Mouse (Mus musculus) forebrain, postnatal 0 days (tissue): ENCODE measurements around the gene Olfr1284. TPM values are rescaled to one million over a fixed set of nuclear protein-coding genes. Genes with fewer than 3 reads are reported as not detected.
"Not testable (repeated sequence)": the region's sequence is repeated elsewhere in the genome, so short reads cannot be mapped to it uniquely, and the experiment has no call there.

Experiments
- ATAC-seq: fragments of 200-750 bp; cut with Nextera tagmentation; 2 replicates; pipeline ENCODE4 v1.8.0; 2017; ENCODE audit warnings: mild to moderate bottlenecking, moderate library complexity
- DNase-seq: peaks from one replicate; pipeline ENCODE4 v3.0.0-alpha.2; 2015
- H3K27ac ChIP-seq: fragments of 300-500 bp; sonication (generic); 2 replicates; pipeline ENCODE4 v1.5.1; 2014; ENCODE audit warnings: low read depth, mild to moderate bottlenecking, antibody characterized with exemption, low read length, moderate library complexity, mixed read lengths
- H3K27me3 ChIP-seq: fragments of 300-500 bp; sonication (generic); 2 replicates; pipeline ENCODE4 v1.6.1; 2014; ENCODE audit warnings: mild to moderate bottlenecking, low read length, mixed read lengths; ENCODE audit not compliant: insufficient read depth
- H3K36me3 ChIP-seq: fragments of 300-500 bp; sonication (generic); 2 replicates; pipeline ENCODE4 v1.6.1; 2014; ENCODE audit warnings: mild to moderate bottlenecking, moderate library complexity; ENCODE audit not compliant: insufficient read depth
- H3K4me1 ChIP-seq: fragments of 300-500 bp; sonication (generic); 2 replicates; pipeline ENCODE4 v1.6.1; 2014; ENCODE audit warnings: antibody characterized with exemption; ENCODE audit not compliant: insufficient read depth
- H3K4me2 ChIP-seq: fragments of 300-500 bp; sonication (generic); 2 replicates; pipeline ENCODE4 v1.6.1; 2014; ENCODE audit warnings: low read depth, mild to moderate bottlenecking, moderate library complexity
- H3K4me3 ChIP-seq: fragments of 300-500 bp; sonication (generic); 2 replicates; pipeline ENCODE4 v1.5.1; 2014; ENCODE audit warnings: low read depth, low read length, mixed read lengths
- H3K9ac ChIP-seq: fragments of 300-500 bp; sonication (generic); 2 replicates; pipeline ENCODE4 v1.6.1; 2014; ENCODE audit warnings: mild to moderate bottlenecking
- H3K9me3 ChIP-seq: fragments of 300-500 bp; sonication (generic); 2 replicates; pipeline ENCODE4 v1.6.1; 2016; ENCODE audit warnings: low read length
- CTCF ChIP-seq: sonication (generic); IDR thresholded peaks from 2 replicates; pipeline ENCODE4 v1.5.1; 2016; ENCODE audit warnings: antibody characterized with exemption, control low read depth, low read depth
- WGBS: fragments of 180-500 bp; shearing (Covaris S2); extraction: QIAGEN DNeasy Blood & Tissue Kit; methylation state at CpG from one replicate; pipeline ENCODE4 v1.1.7; 2014; 5-methylcytosine and 5-hydroxymethylcytosine counted together
- polyA plus RNA-seq: library from polyadenylated mRNA; unstranded; fragments of >200 nt; fragmentation: Nextera tagmentation; extraction: Ambion mirVana; gene quantifications from 2 replicates; pipeline ENCODE4 v1.2.1, GENCODE M21; 2015
- total RNA-seq: library from RNA; depleted of rRNA; stranded (reverse); fragments of >200 nt; gene quantifications from 2 replicates; pipeline ENCODE4 v1.2.3, GENCODE M21; 2014; rRNA removed

The Olfr1284 gene
- not detected in 2 replicates for total RNA-seq
- polyA plus RNA-seq = not detected in 2 replicates

DNA sequence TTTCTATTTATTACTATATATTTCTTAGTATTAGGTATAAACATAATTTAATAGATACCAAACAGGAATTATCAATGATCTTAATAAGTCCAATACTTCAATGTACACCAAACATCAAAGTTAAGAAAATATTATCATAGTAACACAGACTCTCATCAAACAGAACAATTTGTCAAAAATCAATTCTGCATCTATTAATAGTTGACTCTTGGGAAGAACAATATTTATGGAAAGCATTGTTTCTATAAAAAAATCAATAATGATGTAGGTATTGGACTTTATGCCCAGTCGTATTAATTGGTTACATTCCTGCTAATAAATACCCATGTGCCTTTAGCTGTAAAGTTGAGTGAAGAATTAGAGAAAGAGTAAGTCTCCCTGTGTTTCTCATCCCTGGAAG lies at the start of gene Olfr1284:
Gene Olfr1284 (plus strand): TSS at position 301 of the 400 bp plus-strand sequence.
- Histone ChIP-seq H3K4me3 (no peak within 1 kb of the TSS), H3K9me3 (no peaks in the 10 kb centered on the region), H3K4me1 (no peaks in the 10 kb centered on the region), H3K9ac (no peak within 1 kb of the TSS), H3K4me2 (no peak within 1 kb of the TSS), H3K36me3 (no peaks in the 10 kb centered on the region), H3K27me3 (no peaks in the 10 kb centered on the region), H3K27ac (no peak within 1 kb of the TSS)
- no peak for ATAC-seq
- 89% methylated on average over 1 of the region's 1 CpGs for WGBS
- no peak for DNase-seq
- no peak for TF ChIP-seq CTCF

DNA sequence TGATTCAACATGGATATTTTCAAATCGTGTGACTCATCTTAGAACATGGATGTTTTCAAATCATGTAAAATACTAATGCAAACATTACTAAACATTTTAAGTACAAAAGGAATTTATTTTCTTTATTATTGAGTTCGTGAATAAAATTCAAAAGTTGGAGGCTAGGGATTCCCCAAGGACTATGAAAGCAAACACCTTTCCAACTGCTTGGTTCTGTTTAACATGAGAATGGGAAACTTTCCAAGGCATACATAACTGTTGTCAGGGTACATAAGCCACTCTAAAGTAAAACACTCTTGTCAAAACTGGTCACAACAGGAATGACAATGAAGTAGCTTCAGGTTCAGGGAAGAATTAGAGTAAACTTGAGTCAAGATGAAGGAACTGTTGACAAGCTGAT lies 49.1 kb upstream of the Olfr1284 start, which contains the start of gene Olfr1281:
Gene Olfr1281 (plus strand): TSS at position 301 of the 400 bp plus-strand sequence.
- DNase-seq (no peak), ATAC-seq (no peak)
- 75% methylated on average over 2 of the region's 2 CpGs for WGBS
- H3K9ac ChIP-seq = no peak within 1 kb of the TSS
- H3K27ac ChIP-seq = no peak within 1 kb of the TSS
- H3K36me3 ChIP-seq = no peaks in the 10 kb centered on the region
- H3K4me2 ChIP-seq = no peak within 1 kb of the TSS
- H3K9me3 ChIP-seq = no peaks in the 10 kb centered on the region
- no peak for TF ChIP-seq CTCF
- H3K4me1 ChIP-seq = no peaks in the 10 kb centered on the region
- no peaks in the 10 kb centered on the region for H3K27me3 ChIP-seq
- no peak within 1 kb of the TSS for H3K4me3 ChIP-seq

DNA sequence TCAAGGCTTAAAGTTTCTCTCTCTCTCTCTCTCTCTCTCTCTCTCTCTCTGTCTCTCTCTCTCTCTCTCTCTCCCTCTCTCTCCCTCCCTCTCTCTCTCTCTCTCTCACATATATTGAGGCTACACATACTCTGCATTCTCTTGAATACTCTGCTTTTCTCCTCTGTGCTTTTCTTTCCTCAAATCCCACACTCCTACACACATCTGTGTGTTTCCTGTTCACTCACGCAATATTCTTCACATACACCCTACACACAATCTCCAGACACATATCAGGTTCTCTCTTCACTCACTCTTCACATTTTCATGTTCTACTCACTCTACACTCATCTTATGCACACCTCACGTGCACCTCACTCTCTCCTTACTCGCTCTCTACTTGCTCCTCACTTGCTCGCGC lies 41.6 kb upstream of the Olfr1284 start:
- H3K36me3 ChIP-seq, H3K4me2 ChIP-seq, H3K9ac ChIP-seq, ATAC-seq, H3K27ac ChIP-seq, H3K27me3 ChIP-seq, H3K4me3 ChIP-seq, H3K4me1 ChIP-seq, H3K9me3 ChIP-seq, DNase-seq: not testable (repeated sequence)
- WGBS = 91% methylated on average over 5 of the region's 5 CpGs

DNA sequence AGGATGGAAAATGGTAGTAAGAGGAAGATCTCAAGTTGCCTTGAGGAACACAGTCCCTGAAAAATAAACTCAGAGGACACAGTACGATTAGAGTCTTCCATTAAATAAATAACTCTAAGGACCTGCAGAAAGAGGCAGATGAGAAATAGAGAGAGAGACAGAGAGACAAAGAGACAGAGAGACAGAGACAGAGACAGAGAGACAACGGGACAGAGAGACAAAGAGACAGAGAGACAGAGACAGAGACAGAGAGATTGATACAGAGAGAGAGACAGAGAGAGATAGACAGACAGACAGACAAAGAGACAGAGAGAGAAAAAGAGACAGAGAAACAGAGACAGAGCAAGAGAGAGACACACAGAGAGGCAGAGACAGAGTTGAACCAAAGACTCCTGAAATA lies 39.3 kb upstream of the Olfr1284 start, which contains the start of gene Olfr1282:
Gene Olfr1282 (minus strand): TSS at position 101 of the 400 bp plus-strand sequence.
- Histone ChIP-seq H3K4me3 (no peak within 1 kb of the TSS), H3K27ac (no peak within 1 kb of the TSS), H3K9me3 (no peaks in the 10 kb centered on the region), H3K9ac (no peak within 1 kb of the TSS), H3K36me3 (no peaks in the 10 kb centered on the region), H3K4me2 (no peak within 1 kb of the TSS), H3K27me3 (no peaks in the 10 kb centered on the region), H3K4me1 (no peaks in the 10 kb centered on the region)
- TF ChIP-seq CTCF = no peak
- DNase-seq (no peak), ATAC-seq (no peak)
- WGBS = 79% methylated on average over 2 of the region's 2 CpGs

DNA sequence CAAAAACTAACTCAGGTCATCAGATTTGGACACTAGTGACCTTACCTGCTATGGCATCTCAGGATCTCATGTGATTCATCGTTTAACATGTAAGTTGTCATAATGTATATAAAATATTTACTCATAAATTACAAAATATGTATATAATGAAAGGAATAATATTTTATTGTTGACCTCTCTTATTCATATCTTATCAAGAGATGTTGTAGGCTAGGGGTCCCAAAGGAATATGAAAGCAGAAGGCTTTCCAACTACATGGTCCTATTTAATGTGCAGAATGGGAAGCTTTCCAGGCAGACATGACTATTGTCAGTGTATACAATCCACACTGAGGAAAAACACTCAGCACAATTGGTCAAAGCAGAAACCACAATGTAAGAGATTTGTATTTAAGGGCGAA lies 8.8 kb upstream of the Olfr1284 start, which contains the start of gene Olfr1283:
Gene Olfr1283 (plus strand): TSS at position 301 of the 400 bp plus-strand sequence.
- no peaks in the 10 kb centered on the region for H3K27me3 ChIP-seq
- DNase-seq (no peak), ATAC-seq (no peak)
- no peak within 1 kb of the TSS for H3K4me3 ChIP-seq
- no peaks in the 10 kb centered on the region for H3K9me3 ChIP-seq
- TF ChIP-seq CTCF = no peak
- H3K9ac ChIP-seq = no peak within 1 kb of the TSS
- H3K4me2 ChIP-seq = no peak within 1 kb of the TSS
- 72% methylated on average over 2 of the region's 2 CpGs for WGBS
- H3K27ac ChIP-seq = no peak within 1 kb of the TSS
- no peaks in the 10 kb centered on the region for H3K36me3 ChIP-seq
- H3K4me1 ChIP-seq = no peaks in the 10 kb centered on the region

DNA sequence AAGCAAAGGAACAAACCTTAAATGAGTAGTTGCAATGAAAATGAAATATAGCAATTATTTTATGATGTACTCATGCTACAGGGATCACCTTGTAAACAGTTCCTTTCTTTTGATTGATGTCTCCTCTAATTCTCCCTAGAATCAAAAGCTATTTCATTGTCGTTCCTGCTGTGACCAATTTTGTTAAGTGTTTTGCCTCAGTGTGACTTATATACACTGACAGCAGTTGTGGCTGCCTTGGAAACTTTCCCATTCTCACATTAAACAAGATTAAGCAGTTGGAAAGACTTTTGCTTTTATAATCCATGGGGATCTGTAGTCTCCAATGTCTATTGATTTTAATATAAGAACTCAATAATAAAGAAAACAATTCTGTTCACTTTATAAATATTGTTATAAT lies 47.6 kb downstream of the Olfr1284 start, which contains the start of gene Olfr1286:
Gene Olfr1286 (minus strand): TSS at position 185 of the 400 bp plus-strand sequence.
- no peak within 1 kb of the TSS for H3K27ac ChIP-seq
- H3K27me3 ChIP-seq = no peaks in the 10 kb centered on the region
- H3K4me3 ChIP-seq = no peak within 1 kb of the TSS
- DNase-seq (no peak), ATAC-seq (no peak)
- no peak within 1 kb of the TSS for H3K9ac ChIP-seq
- TF ChIP-seq CTCF = no peak
- H3K36me3 ChIP-seq = no peaks in the 10 kb centered on the region
- no peaks in the 10 kb centered on the region for H3K9me3 ChIP-seq
- H3K4me2 ChIP-seq = no peak within 1 kb of the TSS
- no peaks in the 10 kb centered on the region for H3K4me1 ChIP-seq
- 60% methylated on average over 1 of the region's 1 CpGs for WGBS

Other genes starting within 250 kb of the Olfr1284 start
- not detected in 2 replicates for gene Gm15130, start 222.6 kb upstream of the Olfr1284 start, total RNA-seq
- not detected in 2 replicates for gene Gm15130, start 222.6 kb upstream of the Olfr1284 start, polyA plus RNA-seq
- gene 4930430A15Rik, start 145.9 kb upstream of the Olfr1284 start, total RNA-seq = not detected in 2 replicates
- not detected in 2 replicates for gene 4930430A15Rik, start 145.9 kb upstream of the Olfr1284 start, polyA plus RNA-seq
- not detected in 2 replicates for gene Olfr1275, start 140.2 kb upstream of the Olfr1284 start, total RNA-seq
- gene Olfr1275, start 140.2 kb upstream of the Olfr1284 start, polyA plus RNA-seq = not detected in 2 replicates
- not detected in 2 replicates for gene Olfr1276, start 121.0 kb upstream of the Olfr1284 start, total RNA-seq
- not detected in 2 replicates for gene Olfr1276, start 121.0 kb upstream of the Olfr1284 start, polyA plus RNA-seq
- gene Olfr1277, start 101.4 kb upstream of the Olfr1284 start, total RNA-seq = not detected in 2 replicates
- gene Olfr1277, start 101.4 kb upstream of the Olfr1284 start, polyA plus RNA-seq = not detected in 2 replicates
- gene Olfr1278, start 85.4 kb upstream of the Olfr1284 start, total RNA-seq = not detected in 2 replicates
- gene Olfr1278, start 85.4 kb upstream of the Olfr1284 start, polyA plus RNA-seq = not detected in 2 replicates
- gene Olfr1279, start 74.9 kb upstream of the Olfr1284 start, total RNA-seq = not detected in 2 replicates
- gene Olfr1279, start 74.9 kb upstream of the Olfr1284 start, polyA plus RNA-seq = not detected in 2 replicates
- gene Olfr1280, start 61.5 kb upstream of the Olfr1284 start, total RNA-seq = not detected in 2 replicates
- gene Olfr1280, start 61.5 kb upstream of the Olfr1284 start, polyA plus RNA-seq = not detected in 2 replicates
- not detected in 2 replicates for gene Olfr1281, start 49.0 kb upstream of the Olfr1284 start, total RNA-seq
- gene Olfr1281, start 49.0 kb upstream of the Olfr1284 start, polyA plus RNA-seq = not detected in 2 replicates
- not detected in 2 replicates for gene Olfr1282, start 39.4 kb upstream of the Olfr1284 start, total RNA-seq
- not detected in 2 replicates for gene Olfr1282, start 39.4 kb upstream of the Olfr1284 start, polyA plus RNA-seq
- not detected in 2 replicates for gene Olfr1283, start 8.7 kb upstream of the Olfr1284 start, total RNA-seq
- not detected in 2 replicates for gene Olfr1283, start 8.7 kb upstream of the Olfr1284 start, polyA plus RNA-seq
- not detected in 2 replicates for gene Olfr1286, start 47.6 kb downstream of the Olfr1284 start, total RNA-seq
- gene Olfr1286, start 47.6 kb downstream of the Olfr1284 start, polyA plus RNA-seq = not detected in 2 replicates
- not detected in 2 replicates for gene Olfr1287, start 73.6 kb downstream of the Olfr1284 start, total RNA-seq
- gene Olfr1287, start 73.6 kb downstream of the Olfr1284 start, polyA plus RNA-seq = not detected in 2 replicates
- gene Olfr1288, start 98.6 kb downstream of the Olfr1284 start, total RNA-seq = not detected in 2 replicates
- not detected in 2 replicates for gene Olfr1288, start 98.6 kb downstream of the Olfr1284 start, polyA plus RNA-seq
- gene Olfr1289, start 105.3 kb downstream of the Olfr1284 start, total RNA-seq = not detected in 2 replicates
- gene Olfr1289, start 105.3 kb downstream of the Olfr1284 start, polyA plus RNA-seq = not detected in 2 replicates
- gene Olfr1290, start 118.3 kb downstream of the Olfr1284 start, total RNA-seq = not detected in 2 replicates
- gene Olfr1290, start 118.3 kb downstream of the Olfr1284 start, polyA plus RNA-seq = not detected in 2 replicates
- not detected in 2 replicates for gene Olfr1291-ps1, start 121.7 kb downstream of the Olfr1284 start, total RNA-seq
- gene Olfr1291-ps1, start 121.7 kb downstream of the Olfr1284 start, polyA plus RNA-seq = not detected in 2 replicates
- gene Olfr1293-ps, start 149.7 kb downstream of the Olfr1284 start, total RNA-seq = not detected in 2 replicates
- gene Olfr1293-ps, start 149.7 kb downstream of the Olfr1284 start, polyA plus RNA-seq = not detected in 2 replicates
- not detected in 2 replicates for gene Olfr1294, start 164.8 kb downstream of the Olfr1284 start, total RNA-seq
- gene Olfr1294, start 164.8 kb downstream of the Olfr1284 start, polyA plus RNA-seq = not detected in 2 replicates
- gene Olfr1295, start 194.2 kb downstream of the Olfr1284 start, total RNA-seq = not detected in 2 replicates
- not detected in 2 replicates for gene Olfr1295, start 194.2 kb downstream of the Olfr1284 start, polyA plus RNA-seq